Mouse (Mus musculus) hindbrain, embryonic 10.5 days (tissue): ENCODE results near the gene Fip1l1. TPM values are rescaled to one million over a fixed set of nuclear protein-coding genes. Genes with fewer than 3 reads are reported as not detected.

Source experiments
- DNase-seq: peaks from one replicate; pipeline ENCODE4 v3.0.0-alpha.2; 2017; ENCODE audit warnings: low spot score
- H3K27ac ChIP-seq: fragments of 300-500 bp; sonication (generic); 2 replicates; pipeline ENCODE4 v1.5.1; 2016; ENCODE audit warnings: mild to moderate bottlenecking, moderate library complexity
- H3K27me3 ChIP-seq: fragments of 300-500 bp; sonication (generic); 2 replicates; pipeline ENCODE4 v1.6.1; 2016; ENCODE audit warnings: mild to moderate bottlenecking; ENCODE audit not compliant: poor library complexity, insufficient read depth, severe bottlenecking
- H3K36me3 ChIP-seq: fragments of 300-500 bp; sonication (generic); 2 replicates; pipeline ENCODE4 v1.6.1; 2016; ENCODE audit warnings: mild to moderate bottlenecking, moderate library complexity
- H3K4me1 ChIP-seq: fragments of 300-500 bp; sonication (generic); replicated peaks from 2 replicates; pipeline ENCODE4 v1.6.1; 2016; ENCODE audit warnings: mild to moderate bottlenecking
- H3K4me3 ChIP-seq: fragments of 300-500 bp; sonication (generic); 2 replicates; pipeline ENCODE4 v1.5.1; 2016; ENCODE audit warnings: mild to moderate bottlenecking, moderate library complexity
- H3K9me3 ChIP-seq: fragments of 300-500 bp; sonication (generic); 2 replicates; pipeline ENCODE4 v1.6.1; 2016; ENCODE audit warnings: mild to moderate bottlenecking, moderate library complexity
- WGBS: fragments of 180-500 bp; shearing (Covaris S2); methylation state at CpG from one replicate; pipeline ENCODE4 v1.1.7; 2016; 5-methylcytosine and 5-hydroxymethylcytosine counted together
- polyA plus RNA-seq: library from polyadenylated mRNA; unstranded; fragments of >200 nt; fragmentation: Nextera tagmentation; extraction: Ambion mirVana; gene quantifications from 2 replicates; pipeline ENCODE4 v1.2.1, GENCODE M21; 2016

Gene Fip1l1
- polyA plus RNA-seq, 1 experiment from 2014 or later: 84.7 TPM

DNA sequence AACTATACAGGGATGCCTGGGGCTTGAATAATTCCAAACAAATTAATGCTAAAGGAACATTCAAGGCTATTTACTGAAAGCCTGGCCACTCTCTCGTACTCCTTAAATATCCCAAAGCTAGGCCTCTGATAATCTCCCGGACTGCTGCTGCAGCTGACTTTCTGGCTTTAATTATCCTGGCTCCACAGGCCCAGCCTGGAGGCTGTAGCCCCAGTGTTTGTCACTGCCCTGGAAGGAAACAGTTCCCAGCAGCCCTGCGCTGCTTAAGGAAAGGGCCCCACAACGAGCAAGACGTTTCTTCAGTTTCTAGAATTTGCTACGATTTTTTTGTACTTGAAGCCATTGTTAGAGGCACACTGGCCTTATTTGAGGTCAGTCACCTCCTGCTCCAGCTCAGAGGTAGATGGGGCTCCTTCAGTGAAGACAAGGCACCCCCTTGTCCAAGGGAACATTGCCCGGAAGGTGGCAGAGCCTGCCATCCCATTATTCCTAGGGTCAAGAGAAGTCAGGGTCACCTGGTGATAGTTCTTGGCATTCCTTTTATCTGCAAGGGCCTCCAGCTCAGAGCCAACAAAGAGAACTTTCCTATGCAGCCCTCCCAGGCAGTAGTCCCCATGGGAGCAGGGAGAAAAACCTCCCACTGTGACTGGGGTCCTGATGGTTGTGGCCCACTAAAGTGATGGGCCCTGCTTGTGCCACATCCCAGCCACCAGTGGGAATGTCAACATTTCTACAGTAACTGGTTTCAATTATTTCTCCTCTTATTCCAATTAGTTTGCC, 86.6 kb downstream of the Fip1l1 start:
- Histone ChIP-seq H3K27me3 (no peaks in the 10 kb centered on the region), H3K27ac (peak overlapping the region; percentile 64), H3K4me3 (no peak overlapping the region), H3K9me3 (no peaks in the 10 kb centered on the region), H3K4me1 (peaks cover 16% of the 10 kb centered on the region; the same call in 1 of the 2 replicates), H3K36me3 (no peaks in the 10 kb centered on the region)
- 47% methylated on average over 7 of the region's 7 CpGs for WGBS
- DNase-seq: no peak

DNA sequence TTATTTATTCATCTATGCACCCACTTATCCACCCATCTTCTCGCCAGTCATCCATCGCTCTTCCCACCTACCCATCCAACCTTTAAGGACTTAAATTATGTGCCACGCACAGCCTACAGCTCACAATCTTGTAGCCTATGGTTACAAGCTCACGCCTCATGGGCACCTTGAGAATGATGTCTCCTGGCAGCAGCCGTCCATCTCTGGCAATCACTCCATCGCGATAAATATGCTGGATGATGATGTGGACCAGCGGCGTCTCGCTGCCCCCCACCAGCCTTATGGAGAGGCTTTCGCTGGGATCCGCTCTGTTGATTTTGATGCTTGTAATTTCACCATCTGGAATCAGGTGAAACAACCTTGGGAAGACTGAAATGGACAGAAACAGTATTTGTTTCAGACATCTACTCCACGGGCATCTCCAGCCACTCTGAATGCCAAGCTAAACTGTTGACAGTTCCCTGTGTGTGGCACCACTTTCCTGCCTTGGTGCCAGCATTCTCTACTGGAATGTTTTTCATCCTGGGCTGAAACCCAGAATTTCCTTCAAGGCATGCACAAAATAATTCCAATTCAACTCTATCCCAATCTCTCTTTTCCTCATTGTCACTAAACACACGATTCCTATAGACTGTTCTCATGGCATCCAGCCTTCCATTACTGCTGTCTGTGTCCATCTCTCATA, 88.2 kb downstream of the Fip1l1 start:
- H3K27ac ChIP-seq: no peak overlapping the region
- no peak for DNase-seq
- H3K27me3 ChIP-seq: no peaks in the 10 kb centered on the region
- no peaks in the 10 kb centered on the region for H3K36me3 ChIP-seq
- no peaks in the 10 kb centered on the region for H3K9me3 ChIP-seq
- 95% methylated on average over 14 of the region's 14 CpGs for WGBS
- peaks cover 16% of the 10 kb centered on the region; the same call in 1 of the 2 replicates for H3K4me1 ChIP-seq
- H3K4me3 ChIP-seq: no peak overlapping the region

- no peaks in the 10 kb centered on the region for H3K36me3 ChIP-seq
- no peak overlapping the region for H3K27ac ChIP-seq
- no peak for DNase-seq
- no peaks in the 10 kb centered on the region for H3K27me3 ChIP-seq
- H3K4me1 ChIP-seq: peaks cover 16% of the 10 kb centered on the region; the same call in 1 of the 2 replicates
- no peak overlapping the region for H3K4me3 ChIP-seq
- no peaks in the 10 kb centered on the region for H3K9me3 ChIP-seq
- 60% methylated on average over 5 of the region's 5 CpGs for WGBS
Measured at GRCm38 (mm10) chr5:74624385-74624784, 89.1 kb downstream of the Fip1l1 start.

- no peak overlapping the region for H3K27ac ChIP-seq
- DNase-seq: no peak
- WGBS: 92% methylated on average over 12 of the region's 12 CpGs
Measured at GRCm38 (mm10) chr5:74628001-74628400, 92.8 kb downstream of the Fip1l1 start.

DNA sequence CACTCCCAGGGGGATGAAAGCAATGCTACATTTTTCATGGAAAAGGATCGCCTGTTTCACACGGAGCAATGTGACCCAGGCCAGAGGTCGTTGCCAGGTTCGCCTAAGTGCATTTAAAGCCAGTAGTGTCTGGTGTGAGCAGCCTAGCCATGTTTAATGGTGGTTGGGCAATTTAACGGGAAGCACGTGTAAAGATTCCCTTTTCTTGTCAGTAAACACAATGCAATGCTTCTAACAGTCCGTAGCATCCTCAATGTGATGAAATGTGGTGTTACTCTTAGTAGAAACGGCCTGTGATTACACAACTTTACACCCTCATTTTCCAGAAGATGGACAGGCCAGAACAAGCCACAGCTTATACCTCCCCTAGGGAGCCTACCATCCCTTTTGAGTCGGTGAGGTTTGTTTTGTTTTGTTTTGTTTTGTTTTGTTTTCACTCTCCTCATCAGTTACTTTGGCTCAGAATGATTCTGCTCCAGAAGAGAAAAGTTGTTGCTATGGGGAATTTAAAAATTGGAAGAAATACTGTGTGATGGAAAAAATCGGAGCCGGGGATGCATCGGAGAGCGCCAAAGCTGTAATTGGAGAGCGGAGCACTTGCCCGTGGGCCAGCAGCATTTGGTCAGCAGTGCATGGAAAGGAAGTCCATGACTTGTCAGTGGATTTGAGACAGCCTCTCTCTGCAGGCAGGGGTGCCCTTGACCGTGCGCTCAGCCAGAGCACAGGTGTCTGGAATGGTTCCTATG, 97.3 kb downstream of the Fip1l1 start:
- Histone ChIP-seq H3K9me3 (no peaks in the 10 kb centered on the region), H3K27ac (no peak overlapping the region), H3K4me3 (no peak overlapping the region), H3K36me3 (no peaks in the 10 kb centered on the region), H3K4me1 (peaks cover 30% of the 10 kb centered on the region), H3K27me3 (no peaks in the 10 kb centered on the region)
- no peak for DNase-seq
- 54% methylated on average over 17 of the region's 17 CpGs for WGBS

More at GRCm38 (mm10) chr5:74628001-74628400, 92.8 kb downstream of the Fip1l1 start:
- Histone ChIP-seq H3K27me3 (no peaks in the 10 kb centered on the region), H3K4me3 (no peak overlapping the region), H3K36me3 (no peaks in the 10 kb centered on the region), H3K4me1 (peaks cover 19% of the 10 kb centered on the region), H3K9me3 (no peaks in the 10 kb centered on the region)

DNA sequence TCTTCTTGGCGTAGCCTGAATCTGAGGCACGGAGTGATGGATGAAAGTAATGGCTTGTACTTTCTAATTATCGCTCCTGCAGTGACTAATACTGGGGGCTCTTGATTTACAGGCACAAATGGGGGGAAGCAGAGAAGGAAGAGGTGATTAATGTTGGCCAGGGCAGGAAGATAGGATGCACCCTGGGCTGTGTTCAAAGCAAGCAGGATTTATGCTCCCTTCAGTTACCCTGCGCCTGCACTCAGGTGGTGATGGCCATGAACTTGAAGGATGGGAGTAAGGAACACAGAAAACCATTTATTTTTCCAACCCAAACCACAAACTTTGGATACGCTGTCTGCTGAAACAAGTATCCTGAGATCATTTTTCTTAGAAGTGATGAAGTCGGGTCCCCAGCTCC, 98.2 kb downstream of the Fip1l1 start:
- no peaks in the 10 kb centered on the region for H3K36me3 ChIP-seq
- WGBS: 86% methylated on average over 6 of the region's 6 CpGs
- peaks cover 30% of the 10 kb centered on the region for H3K4me1 ChIP-seq
- no peak overlapping the region for H3K4me3 ChIP-seq
- no peak for DNase-seq
- no peaks in the 10 kb centered on the region for H3K9me3 ChIP-seq
- H3K27me3 ChIP-seq: no peaks in the 10 kb centered on the region
- H3K27ac ChIP-seq: no peak overlapping the region

- no peaks in the 10 kb centered on the region for H3K27me3 ChIP-seq
- no peak for DNase-seq
- H3K27ac ChIP-seq: no peak overlapping the region
- no peaks in the 10 kb centered on the region for H3K9me3 ChIP-seq
- H3K36me3 ChIP-seq: no peaks in the 10 kb centered on the region
- peaks cover 30% of the 10 kb centered on the region for H3K4me1 ChIP-seq
- 70% methylated on average over 3 of the region's 3 CpGs for WGBS
- no peak overlapping the region for H3K4me3 ChIP-seq
Measured at GRCm38 (mm10) chr5:74634391-74634790, 99.1 kb downstream of the Fip1l1 start.

GRCm38 (mm10) chr5:74639516-74639915, 104.3 kb downstream of the Fip1l1 start:
- peaks cover 4% of the 10 kb centered on the region; the same call in 1 of the 2 replicates for H3K4me1 ChIP-seq
- H3K9me3 ChIP-seq: no peaks in the 10 kb centered on the region
- no peak overlapping the region for H3K27ac ChIP-seq
- DNase-seq: no peak
- H3K4me3 ChIP-seq: no peak overlapping the region
- H3K27me3 ChIP-seq: no peaks in the 10 kb centered on the region
- H3K36me3 ChIP-seq: no peaks in the 10 kb centered on the region
- 95% methylated on average over 6 of the region's 6 CpGs for WGBS

DNA sequence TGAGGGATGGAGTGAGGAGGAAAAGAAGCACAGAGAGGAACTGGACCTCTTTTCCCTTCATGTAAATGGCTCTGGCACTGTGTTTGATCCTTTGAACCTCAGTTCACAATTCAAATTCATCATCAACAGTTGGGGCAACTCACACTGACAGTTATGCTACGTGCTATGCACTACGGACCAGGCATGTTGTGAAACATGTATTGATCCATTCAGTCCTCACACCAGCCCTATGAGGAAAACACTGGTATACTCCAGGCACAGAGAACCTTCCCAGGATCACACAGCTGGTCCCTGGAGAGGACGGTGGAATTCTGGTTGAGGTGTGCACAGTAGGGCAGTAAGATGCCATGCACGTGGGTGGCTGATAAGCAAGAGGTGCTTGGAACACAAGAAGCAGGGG, 105.3 kb downstream of the Fip1l1 start:
- DNase-seq: no peak
- Histone ChIP-seq H3K9me3 (no peaks in the 10 kb centered on the region), H3K36me3 (no peaks in the 10 kb centered on the region), H3K27ac (no peak overlapping the region), H3K4me3 (no peak overlapping the region), H3K4me1 (peaks cover 4% of the 10 kb centered on the region; the same call in 1 of the 2 replicates), H3K27me3 (no peaks in the 10 kb centered on the region)
- WGBS: 84% methylated on average over 4 of the region's 4 CpGs

DNA sequence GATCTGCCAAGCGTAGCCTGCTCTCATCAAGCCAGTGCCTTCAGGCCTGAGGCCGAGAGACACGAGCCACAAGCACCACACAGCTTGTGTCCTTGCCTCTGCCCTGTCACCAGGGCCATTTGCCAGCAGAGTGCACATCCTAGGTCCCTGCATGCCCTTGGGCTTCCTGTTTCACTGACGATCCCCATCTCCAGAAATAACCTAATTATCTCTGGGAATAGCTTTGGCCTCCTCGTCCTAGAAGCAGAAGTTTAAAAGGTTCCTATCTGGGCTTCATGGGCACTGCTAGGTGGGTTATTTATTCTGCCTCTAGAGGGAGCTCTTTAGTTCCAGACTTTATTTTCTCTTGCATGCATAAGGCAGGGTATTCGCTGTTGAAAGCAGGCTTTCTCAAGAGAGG, 105.8 kb downstream of the Fip1l1 start:
- H3K4me1 ChIP-seq: no peaks in the 10 kb centered on the region
- no peak overlapping the region for H3K27ac ChIP-seq
- 60% methylated on average over 6 of the region's 6 CpGs for WGBS
- no peaks in the 10 kb centered on the region for H3K27me3 ChIP-seq
- no peaks in the 10 kb centered on the region for H3K36me3 ChIP-seq
- H3K4me3 ChIP-seq: no peak overlapping the region
- DNase-seq: no peak
- H3K9me3 ChIP-seq: no peaks in the 10 kb centered on the region

- no peak for DNase-seq
- WGBS: 69% methylated on average over 2 of the region's 2 CpGs
- H3K36me3 ChIP-seq: no peaks in the 10 kb centered on the region
Measured at GRCm38 (mm10) chr5:74642291-74642690, 107.0 kb downstream of the Fip1l1 start.

DNA sequence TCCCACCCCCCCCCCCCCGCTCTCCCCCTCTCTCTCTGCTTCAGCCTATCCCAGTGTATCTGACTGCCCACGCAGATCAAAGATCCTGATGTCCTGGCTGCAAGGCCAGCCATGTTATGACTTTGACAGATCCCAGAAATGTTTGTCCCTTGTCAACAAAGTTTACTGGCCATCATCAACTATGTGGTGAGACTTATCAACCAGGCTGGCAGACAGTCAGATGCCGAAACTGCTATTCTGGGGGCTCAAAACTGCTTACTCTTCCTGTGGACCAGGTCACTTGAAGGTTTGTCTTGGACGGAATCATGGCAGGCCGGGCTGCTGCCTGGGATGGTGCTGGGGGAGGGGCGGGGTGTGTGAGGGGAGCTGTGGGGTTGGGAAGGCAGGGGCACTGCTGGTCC, 112.3 kb downstream of the Fip1l1 start:
- Histone ChIP-seq H3K4me1 (0 out of 2 replicates have a peak, but pooled peaks cover 6% of the 10 kb centered on the region), H3K4me3 (no peak overlapping the region), H3K27ac (no peak overlapping the region), H3K9me3 (no peaks in the 10 kb centered on the region), H3K27me3 (no peaks in the 10 kb centered on the region), H3K36me3 (no peaks in the 10 kb centered on the region)
- DNase-seq: no peak
- whole genome bisulfite sequencing: 62% methylated on average over 6 of the region's 6 CpGs

More at GRCm38 (mm10) chr5:74642291-74642690, 107.0 kb downstream of the Fip1l1 start:
- H3K27ac ChIP-seq: no peak overlapping the region
- H3K4me1 ChIP-seq: no peaks in the 10 kb centered on the region
- no peaks in the 10 kb centered on the region for H3K9me3 ChIP-seq
- H3K27me3 ChIP-seq: no peaks in the 10 kb centered on the region
- no peak overlapping the region for H3K4me3 ChIP-seq
